Mouse (Mus musculus) hindbrain, postnatal 0 days (tissue): Measurements from ENCODE around the gene Lamtor3. TPM values are rescaled to one million over a fixed set of nuclear protein-coding genes. Genes with fewer than 3 reads are reported as not detected.

ENCODE experiments used
- ATAC-seq: fragments of 200-750 bp; cut with Nextera tagmentation; 2 replicates; pipeline ENCODE4 v1.8.0; 2017; ENCODE audit warnings: mild to moderate bottlenecking, moderate TSS enrichment, moderate library complexity
- DNase-seq: peaks from one replicate; pipeline ENCODE4 v3.0.0-alpha.2; 2015; ENCODE audit warnings: low spot score
- H3K27ac ChIP-seq: fragments of 300-500 bp; sonication (generic); 2 replicates; pipeline ENCODE4 v1.5.1; 2014; ENCODE audit warnings: mild to moderate bottlenecking
- H3K27me3 ChIP-seq: fragments of 300-500 bp; sonication (generic); 2 replicates; pipeline ENCODE4 v1.6.1; 2014; ENCODE audit warnings: low read length, mixed read lengths; ENCODE audit not compliant: insufficient read depth
- H3K36me3 ChIP-seq: fragments of 300-500 bp; sonication (generic); 2 replicates; pipeline ENCODE4 v1.6.1; 2014; ENCODE audit warnings: low read length, mixed read lengths; ENCODE audit not compliant: insufficient read depth
- H3K4me1 ChIP-seq: fragments of 300-500 bp; sonication (generic); 2 replicates; pipeline ENCODE4 v1.6.1; 2014; ENCODE audit warnings: antibody characterized with exemption, low read length, mixed read lengths; ENCODE audit not compliant: insufficient read depth
- H3K4me2 ChIP-seq: fragments of 300-500 bp; sonication (generic); 2 replicates; pipeline ENCODE4 v1.6.1; 2014; ENCODE audit warnings: low read depth, mild to moderate bottlenecking, low read length, moderate library complexity, mixed read lengths
- H3K4me3 ChIP-seq: fragments of 300-500 bp; sonication (generic); 2 replicates; pipeline ENCODE4 v1.5.1; 2014; ENCODE audit warnings: low read length
- H3K9ac ChIP-seq: fragments of 300-500 bp; sonication (generic); replicated peaks from 2 replicates; pipeline ENCODE4 v1.6.1; 2014; ENCODE audit warnings: mild to moderate bottlenecking, low read length, moderate library complexity, mixed read lengths
- H3K9me3 ChIP-seq: fragments of 300-500 bp; sonication (generic); 2 replicates; pipeline ENCODE4 v1.6.1; 2016; ENCODE audit warnings: low read length, mixed read lengths
- CTCF ChIP-seq: IDR thresholded peaks from 2 replicates; pipeline ENCODE4 v1.5.1; 2016; ENCODE audit warnings: antibody characterized with exemption, control low read depth, low read depth
- WGBS: fragments of 180-500 bp; shearing (Covaris S2); extraction: QIAGEN DNeasy Blood & Tissue Kit; methylation state at CpG from one replicate; pipeline ENCODE4 v1.1.7; 2014; 5-methylcytosine and 5-hydroxymethylcytosine counted together
- polyA plus RNA-seq: library from polyadenylated mRNA; unstranded; fragments of >200 nt; fragmentation: Nextera tagmentation; extraction: Ambion mirVana; gene quantifications from 2 replicates; pipeline ENCODE4 v1.2.1, GENCODE M21; 2015
- total RNA-seq: library from RNA; depleted of rRNA; stranded (reverse); fragments of >200 nt; gene quantifications from 2 replicates; pipeline ENCODE4 v1.2.3, GENCODE M21; 2014

Lamtor3 gene
- total and polyA plus RNA-seq, 2 experiments from 2014 or later = 78.9 to 108 TPM

GRCm38 (mm10) chr3:137968820-137969486 is 50.6 kb downstream of the Lamtor3 start:
- TF ChIP-seq CTCF = no peak
- Histone ChIP-seq H3K9ac (no peak overlapping the region), H3K36me3 (no peaks in the 10 kb centered on the region), H3K4me3 (no peak overlapping the region), H3K27ac (no peak overlapping the region), H3K9me3 (no peaks in the 10 kb centered on the region), H3K4me2 (no peak overlapping the region), H3K27me3 (no peaks in the 10 kb centered on the region), H3K4me1 (no peaks in the 10 kb centered on the region)
- ATAC-seq = no peak
- no peak for DNase-seq
- WGBS = 91% methylated on average over 9 of the region's 9 CpGs

- H3K9me3 ChIP-seq = no peaks in the 10 kb centered on the region
- no peaks in the 10 kb centered on the region for H3K4me1 ChIP-seq
- 50% methylated on average over 12 of the region's 12 CpGs for WGBS
- no peak for TF ChIP-seq CTCF
- H3K27me3 ChIP-seq = no peaks in the 10 kb centered on the region
- DNase-seq = peak; percentile 41
- no peak overlapping the region for H3K27ac ChIP-seq
- H3K36me3 ChIP-seq = no peaks in the 10 kb centered on the region
- H3K4me3 ChIP-seq = 0 out of 2 replicates have a peak overlapping the region, but pooled peaks have one; percentile 10
- 0 out of 2 replicates have a peak overlapping the region, but pooled peaks have one; percentile 13 for H3K9ac ChIP-seq
- ATAC-seq = 0 out of 2 replicates have a peak, but pooled peaks have one; percentile 40
- peak overlapping the region; percentile 34 for H3K4me2 ChIP-seq
Measured at GRCm38 (mm10) chr3:137969951-137970350, 51.6 kb downstream of the Lamtor3 start.

- Histone ChIP-seq H3K9me3 (no peaks in the 10 kb centered on the region), H3K36me3 (no peaks in the 10 kb centered on the region), H3K27ac (no peak overlapping the region), H3K9ac (no peak overlapping the region), H3K4me2 (no peak overlapping the region), H3K27me3 (no peaks in the 10 kb centered on the region), H3K4me3 (no peak overlapping the region), H3K4me1 (0 out of 2 replicates have a peak, but pooled peaks cover 4% of the 10 kb centered on the region)
- 86% methylated on average over 5 of the region's 5 CpGs for WGBS
- DNase-seq (no peak), ATAC-seq (no peak)
- TF ChIP-seq CTCF = no peak
Measured at GRCm38 (mm10) chr3:137972224-137972623, 53.9 kb downstream of the Lamtor3 start.

- DNase-seq (no peak), ATAC-seq (no peak)
- Histone ChIP-seq H3K27me3 (no peaks in the 10 kb centered on the region), H3K4me2 (no peak overlapping the region), H3K36me3 (no peaks in the 10 kb centered on the region), H3K9me3 (no peaks in the 10 kb centered on the region), H3K4me3 (no peak overlapping the region), H3K4me1 (0 out of 2 replicates have a peak, but pooled peaks cover 9% of the 10 kb centered on the region), H3K27ac (no peak overlapping the region), H3K9ac (no peak overlapping the region)
- 91% methylated on average over 7 of the region's 7 CpGs for WGBS
- TF ChIP-seq CTCF = no peak
Measured at GRCm38 (mm10) chr3:137972989-137973388, 54.7 kb downstream of the Lamtor3 start.

- Histone ChIP-seq H3K27me3 (no peaks in the 10 kb centered on the region), H3K9me3 (no peaks in the 10 kb centered on the region), H3K4me1 (0 out of 2 replicates have a peak, but pooled peaks cover 9% of the 10 kb centered on the region), H3K36me3 (no peaks in the 10 kb centered on the region), H3K27ac (no peak overlapping the region), H3K4me3 (no peak overlapping the region), H3K4me2 (no peak overlapping the region), H3K9ac (no peak overlapping the region)
- ATAC-seq = no peak
- DNase-seq = no peak
- no peak for TF ChIP-seq CTCF
- 76% methylated on average over 8 of the region's 8 CpGs for WGBS
Measured at GRCm38 (mm10) chr3:137974306-137974705, 56.0 kb downstream of the Lamtor3 start.

- ATAC-seq (no peak), DNase-seq (no peak)
- no peaks in the 10 kb centered on the region for H3K27me3 ChIP-seq
- no peak for TF ChIP-seq CTCF
- no peak overlapping the region for H3K4me2 ChIP-seq
- H3K36me3 ChIP-seq = no peaks in the 10 kb centered on the region
- no peak overlapping the region for H3K9ac ChIP-seq
- H3K4me1 ChIP-seq = 0 out of 2 replicates have a peak, but pooled peaks cover 9% of the 10 kb centered on the region
- WGBS = 72% methylated on average over 7 of the region's 7 CpGs
- H3K9me3 ChIP-seq = no peaks in the 10 kb centered on the region
- H3K27ac ChIP-seq = no peak overlapping the region
- H3K4me3 ChIP-seq = no peak overlapping the region
Measured at GRCm38 (mm10) chr3:137975435-137975834, 57.1 kb downstream of the Lamtor3 start.

GRCm38 (mm10) chr3:137975856-137976423 is 57.6 kb downstream of the Lamtor3 start:
- TF ChIP-seq CTCF = no peak
- Histone ChIP-seq H3K27ac (no peak overlapping the region), H3K4me2 (no peak overlapping the region), H3K4me3 (no peak overlapping the region), H3K36me3 (no peaks in the 10 kb centered on the region), H3K9me3 (no peaks in the 10 kb centered on the region), H3K4me1 (0 out of 2 replicates have a peak, but pooled peaks cover 9% of the 10 kb centered on the region), H3K9ac (no peak overlapping the region), H3K27me3 (no peaks in the 10 kb centered on the region)
- ATAC-seq (no peak), DNase-seq (no peak)
- WGBS = 85% methylated on average over 17 of the region's 17 CpGs
